27 mouse cellular contexts compared by ENCODE assay signal in genomic region chr5:105063321-105063720, GRCm38 (mm10).
DNase-seq lines count a peak whose midpoint lies in the region; ATAC-seq lines count a peak whose summit lies in the region.
"Had no signal": no experiment of that assay in that cellular context is flagged by ENCODE, and none has a peak within 500 bp of the region (broad histone marks: within the 10 kb centered on the region; RNA-seq: fewer than 3 reads in every experiment).

No protein-coding gene starts in this region.

- no peaks in the 10 kb centered on the region for H3K36me3 ChIP-seq in midbrain, embryonic 15.5 days (replicated peaks)
- H3K36me3 ChIP-seq: forebrain, embryonic 10.5 days; G1E; heart, embryonic 12.5 days; heart, embryonic 15.5 days; hindbrain, embryonic 10.5 days; hindbrain, embryonic 13.5 days had no signal

- DNase-seq in ZHBTc4 (ENCODE audit: low read depth, low spot score) = peak; percentile 1
- peak; percentile 16 for DNase-seq in naive thymus-derived CD4-positive, alpha-beta T cell, adult 2 months (ENCODE audit: low read depth)
- peak; percentile 59 for DNase-seq in thymus, postnatal 14 days
- DNase-seq in thymus, postnatal 4 days = peak; percentile 52
- no peak for DNase-seq in adrenal gland, postnatal 36 days
- DNase-seq in layer of hippocampus, adult 11-12 months (ENCODE audit: low spot score) = no peak
- DNase-seq: adrenal gland, adult 2 months; adrenal gland, postnatal 14 days; B cell, adult 2 months; cerebellum, adult 11-12 months; cerebellum, adult 8-10 months; cerebellum, postnatal 14 days; gastrocnemius, postnatal 10 days; gastrocnemius, postnatal 36 days; heart, postnatal 14 days had no signal

- 89% methylated on average over 1 of the region's 1 CpGs for WGBS in midbrain, embryonic 15.5 days

- no peaks in the 10 kb centered on the region for H3K4me1 ChIP-seq in midbrain, embryonic 15.5 days
- H3K4me1 ChIP-seq: forebrain, embryonic 10.5 days; forebrain, embryonic 13.5 days; heart, embryonic 15.5 days; hindbrain, embryonic 10.5 days; hindbrain, embryonic 13.5 days had no signal

- no peaks in the 10 kb centered on the region for H3K9me3 ChIP-seq in midbrain, embryonic 15.5 days
- H3K9me3 ChIP-seq: forebrain, embryonic 10.5 days; forebrain, embryonic 13.5 days; heart, embryonic 12.5 days; heart, embryonic 15.5 days; hindbrain, embryonic 10.5 days; hindbrain, embryonic 13.5 days had no signal

- no peaks in the 10 kb centered on the region for H3K27me3 ChIP-seq in midbrain, embryonic 15.5 days (replicated peaks)
- H3K27me3 ChIP-seq: CH12.LX; forebrain, embryonic 13.5 days; heart, embryonic 12.5 days; heart, embryonic 15.5 days; hindbrain, embryonic 13.5 days; Patski had no signal

- no peak overlapping the region for H3K9ac ChIP-seq in midbrain, embryonic 15.5 days
- H3K9ac ChIP-seq: forebrain, embryonic 13.5 days; heart, embryonic 12.5 days; heart, embryonic 15.5 days; hindbrain, embryonic 13.5 days had no signal

- H3K4me3 ChIP-seq in midbrain, embryonic 15.5 days = no peak overlapping the region
- H3K4me3 ChIP-seq: forebrain, embryonic 10.5 days; forebrain, embryonic 13.5 days; heart, embryonic 12.5 days; heart, embryonic 15.5 days; hindbrain, embryonic 10.5 days; hindbrain, embryonic 13.5 days had no signal

- no peak overlapping the region for H3K4me2 ChIP-seq in midbrain, embryonic 15.5 days
- H3K4me2 ChIP-seq: forebrain, embryonic 13.5 days; heart, embryonic 12.5 days; heart, embryonic 15.5 days; hindbrain, embryonic 13.5 days had no signal

- no peak overlapping the region for H3K27ac ChIP-seq in midbrain, embryonic 15.5 days
- H3K27ac ChIP-seq: forebrain, embryonic 10.5 days; forebrain, embryonic 13.5 days; heart, embryonic 15.5 days; hindbrain, embryonic 10.5 days; hindbrain, embryonic 13.5 days had no signal

- ATAC-seq in midbrain, embryonic 15.5 days (replicated peaks) = no peak
- ATAC-seq: forebrain, embryonic 13.5 days; forebrain, embryonic 16.5 days; hindbrain, embryonic 16.5 days; Patski had no signal

Comparison
In these comparisons a context has a peak if more than half of its experiments do, and no peak if none do; other contexts are left out.
1. DNase-seq: peak in ZHBTc4 (single experiment), naive thymus-derived CD4-positive, alpha-beta T cell, adult 2 months (single experiment), thymus, postnatal 14 days (single experiment) and thymus, postnatal 4 days (single experiment); none in adrenal gland, postnatal 36 days (0 of 2) and layer of hippocampus, adult 11-12 months (single experiment).